Mouse (Mus musculus): ENCODE measurements around the gene Gosr2.

DNA sequence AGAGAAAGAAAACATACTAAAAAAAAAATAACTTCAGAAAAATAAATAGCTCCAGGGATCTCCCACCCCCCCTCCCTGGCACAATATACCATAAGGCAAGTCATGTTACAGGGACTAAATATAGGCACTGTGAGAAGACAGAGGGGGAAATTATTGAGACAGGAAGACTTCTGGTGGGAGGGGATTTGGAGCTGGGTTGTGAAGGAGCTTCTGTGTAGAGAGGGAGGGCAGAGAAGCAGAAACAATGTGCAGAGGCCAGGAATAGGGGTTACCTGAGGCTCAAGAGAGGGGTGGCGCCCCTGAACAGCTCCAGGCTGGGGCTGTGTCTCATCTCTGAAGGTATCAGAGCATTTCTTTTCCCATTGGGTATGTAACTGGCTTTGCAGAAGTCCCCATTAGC is 32.0 kb downstream of the Gosr2 start:
- TF ChIP-seq CTCF (IDR thresholded peaks at IDR 0.05; ENCODE audit: low read depth) (no peak), EP300 (optimal IDR thresholded peaks at IDR 0.05) (no peak)

All from stomach, postnatal 0 days (tissue).